Mouse (Mus musculus): ENCODE measurements around the gene Tuba3a.
"Not testable (repeated sequence)": the region's sequence is repeated elsewhere in the genome, so short reads cannot be mapped to it uniquely, and the experiment has no call there.

Tuba3a gene

GRCm38 (mm10) chr6:125305465-125305864 lies 19.6 kb upstream of the Tuba3a start:
- DNase-seq: no peak

GRCm38 (mm10) chr6:125304408-125304807 lies 18.6 kb upstream of the Tuba3a start:
- DNase-seq: not testable (repeated sequence)

- DNase-seq: no peak
Measured at GRCm38 (mm10) chr6:125303242-125303641, 17.4 kb upstream of the Tuba3a start.

- peak; percentile 36 for DNase-seq
Measured at GRCm38 (mm10) chr6:125302231-125302982, 16.6 kb upstream of the Tuba3a start.

GRCm38 (mm10) chr6:125300982-125301381 lies 15.1 kb upstream of the Tuba3a start:
- DNase-seq: no peak

- DNase-seq: no peak
Measured at GRCm38 (mm10) chr6:125297149-125297820, 11.4 kb upstream of the Tuba3a start.

GRCm38 (mm10) chr6:125294049-125294448 lies 8.2 kb upstream of the Tuba3a start:
- no peak for DNase-seq

- DNase-seq: no peak
Measured at GRCm38 (mm10) chr6:125292256-125292655, 6.4 kb upstream of the Tuba3a start.

- DNase-seq: no peak
Measured at GRCm38 (mm10) chr6:125291329-125291728, 5.5 kb upstream of the Tuba3a start.

GRCm38 (mm10) chr6:125288730-125289129 lies 2.9 kb upstream of the Tuba3a start:
- DNase-seq: no peak

- DNase-seq: no peak
Measured at GRCm38 (mm10) chr6:125286944-125287343, 1.1 kb upstream of the Tuba3a start.

GRCm38 (mm10) chr6:125284751-125285150 lies 1.1 kb downstream of the Tuba3a start:
- no peak for DNase-seq

GRCm38 (mm10) chr6:125284250-125284649 lies 1.6 kb downstream of the Tuba3a start:
- DNase-seq: no peak

- not testable (repeated sequence) for DNase-seq
Measured at GRCm38 (mm10) chr6:125282721-125283120, 3.1 kb downstream of the Tuba3a start.

- DNase-seq: no peak
Measured at GRCm38 (mm10) chr6:125279729-125280128, 6.1 kb downstream of the Tuba3a start.

GRCm38 (mm10) chr6:125274841-125275563 lies 10.8 kb downstream of the Tuba3a start:
- DNase-seq: peak; percentile 43

- no peak for DNase-seq
Measured at GRCm38 (mm10) chr6:125272228-125272785, 13.5 kb downstream of the Tuba3a start.

GRCm38 (mm10) chr6:125271455-125272227 lies 14.2 kb downstream of the Tuba3a start:
- peak; percentile 88 for DNase-seq

GRCm38 (mm10) chr6:125268799-125269198 lies 17.0 kb downstream of the Tuba3a start:
- no peak for DNase-seq

- DNase-seq: no peak
Measured at GRCm38 (mm10) chr6:125267469-125267868, 18.4 kb downstream of the Tuba3a start.

GRCm38 (mm10) chr6:125266600-125266999 lies 19.2 kb downstream of the Tuba3a start:
- peak; percentile 32 for DNase-seq

- peak; percentile 30 for DNase-seq
Measured at GRCm38 (mm10) chr6:125266091-125266490, 19.8 kb downstream of the Tuba3a start.
